Mouse (Mus musculus): Measurements from ENCODE around the gene Pmm1. TPM values are rescaled to one million over a fixed set of nuclear protein-coding genes. Genes with fewer than 3 reads are reported as not detected.
"Not testable (repeated sequence)": the region's sequence is repeated elsewhere in the genome, so short reads cannot be mapped to it uniquely, and the experiment has no call there.

Pmm1 gene
- polyA plus RNA-seq, 1 experiment from 2014 or later, result 22.6 TPM

DNA sequence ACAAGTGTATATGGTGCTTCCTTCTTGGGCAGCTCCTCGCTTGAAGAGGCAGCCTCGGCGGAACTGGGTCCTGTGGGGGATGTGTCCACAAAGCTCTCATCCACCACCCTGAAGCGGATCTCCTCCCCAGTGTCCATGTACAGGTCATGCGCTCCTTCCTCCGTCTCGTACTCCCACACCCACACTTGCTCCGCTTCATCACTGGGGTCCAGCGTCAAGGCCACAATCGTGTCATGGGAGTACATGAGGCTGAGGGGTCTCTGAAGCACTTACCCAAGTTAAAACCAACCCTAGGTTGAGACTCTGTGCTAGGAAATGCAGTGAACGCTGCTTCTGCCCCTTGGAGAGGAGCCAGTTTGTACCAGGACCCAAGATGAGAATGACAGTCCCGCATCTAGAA is 43.5 kb downstream of the Pmm1 start:
- H3K4me3 ChIP-seq (ENCODE audit: low read depth, low read length), result no peak overlapping the region
- no peaks in the 10 kb centered on the region for H3K27me3 ChIP-seq (ENCODE audit: control insufficient read depth, insufficient read depth, low read length)
- peaks cover 30% of the 10 kb centered on the region for H3K36me3 ChIP-seq (ENCODE audit: control insufficient read depth, insufficient read depth, low read length)
- H3K27ac ChIP-seq (ENCODE audit: low read depth, low read length), result no peak overlapping the region
- H3K9ac ChIP-seq (ENCODE audit: low read depth, low read length), result no peak overlapping the region
- no peaks in the 10 kb centered on the region for H3K4me1 ChIP-seq (ENCODE audit: control insufficient read depth, insufficient read depth, low read length)
- 85% methylated on average over 12 of the region's 12 CpGs for WGBS (ENCODE audit: insufficient replicate concordance)
- no peak overlapping the region for H3K4me2 ChIP-seq
- ATAC-seq (replicated peaks; ENCODE audit: insufficient number of reproducible peaks, low FRiP score, low TSS enrichment), result no peak
- H3K9me3 ChIP-seq (replicated peaks; ENCODE audit: control insufficient read depth, low read length), result no peaks in the 10 kb centered on the region

DNA sequence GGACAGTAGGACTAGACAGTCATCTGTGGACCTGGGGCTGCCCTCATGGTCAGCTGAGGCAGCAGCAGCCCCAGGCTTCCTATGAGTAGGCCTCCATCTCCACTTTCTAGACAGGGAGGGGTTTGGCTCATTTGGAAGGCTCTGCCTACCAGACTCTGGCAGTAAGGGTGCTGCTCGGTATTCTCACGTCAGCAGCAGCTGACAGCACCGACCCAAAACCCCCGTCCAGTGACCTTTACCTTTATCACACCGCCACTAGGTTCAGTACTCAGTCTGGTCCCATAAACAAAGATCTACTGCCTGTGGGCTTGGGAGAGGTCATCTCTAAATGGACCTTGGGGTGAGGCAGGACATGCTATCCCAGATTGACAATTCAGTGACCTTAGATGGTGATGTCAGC is 45.1 kb downstream of the Pmm1 start:
- H3K27ac ChIP-seq (ENCODE audit: low read depth, low read length), result no peak overlapping the region
- H3K4me2 ChIP-seq, result no peak overlapping the region
- H3K9me3 ChIP-seq (replicated peaks; ENCODE audit: control insufficient read depth, low read length), result no peaks in the 10 kb centered on the region
- ATAC-seq (replicated peaks; ENCODE audit: insufficient number of reproducible peaks, low FRiP score, low TSS enrichment), result no peak
- H3K4me1 ChIP-seq (ENCODE audit: control insufficient read depth, insufficient read depth, low read length), result no peaks in the 10 kb centered on the region
- 65% methylated on average over 5 of the region's 5 CpGs for WGBS (ENCODE audit: insufficient replicate concordance)
- no peaks in the 10 kb centered on the region for H3K27me3 ChIP-seq (ENCODE audit: control insufficient read depth, insufficient read depth, low read length)
- no peak overlapping the region for H3K9ac ChIP-seq (ENCODE audit: low read depth, low read length)
- H3K4me3 ChIP-seq (ENCODE audit: low read depth, low read length), result no peak overlapping the region
- peaks cover 31% of the 10 kb centered on the region for H3K36me3 ChIP-seq (ENCODE audit: control insufficient read depth, insufficient read depth, low read length)

DNA sequence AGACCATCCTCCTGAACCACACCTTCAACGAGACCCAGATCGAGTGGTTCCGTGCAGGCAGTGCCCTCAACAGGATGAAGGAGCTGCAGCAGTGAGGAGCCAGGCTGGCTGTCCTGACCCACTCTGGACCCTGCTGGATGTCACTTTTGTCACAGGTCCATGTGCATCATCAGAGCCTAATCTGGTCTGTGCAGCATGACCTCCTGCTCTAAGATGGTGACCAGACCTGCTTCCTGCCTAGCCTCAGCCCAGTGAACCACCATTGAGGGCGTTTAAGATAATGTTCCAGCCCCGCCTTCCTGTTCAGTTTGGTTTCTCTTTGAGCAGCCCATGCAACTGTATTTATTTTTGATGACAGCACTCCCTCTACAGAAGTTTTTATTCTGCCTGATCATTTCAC is 46.1 kb downstream of the Pmm1 start:
- Histone ChIP-seq H3K36me3 (ENCODE audit: control insufficient read depth, insufficient read depth, low read length) (peaks cover 37% of the 10 kb centered on the region), H3K4me3 (ENCODE audit: low read depth, low read length) (no peak overlapping the region), H3K4me2 (no peak overlapping the region), H3K4me1 (ENCODE audit: control insufficient read depth, insufficient read depth, low read length) (no peaks in the 10 kb centered on the region), H3K9me3 (replicated peaks; ENCODE audit: control insufficient read depth, low read length) (no peaks in the 10 kb centered on the region), H3K9ac (ENCODE audit: low read depth, low read length) (no peak overlapping the region), H3K27me3 (ENCODE audit: control insufficient read depth, insufficient read depth, low read length) (no peaks in the 10 kb centered on the region), H3K27ac (ENCODE audit: low read depth, low read length) (no peak overlapping the region)
- WGBS (ENCODE audit: insufficient replicate concordance), result 70% methylated on average over 5 of the region's 5 CpGs
- ATAC-seq (replicated peaks; ENCODE audit: insufficient number of reproducible peaks, low FRiP score, low TSS enrichment), result no peak

DNA sequence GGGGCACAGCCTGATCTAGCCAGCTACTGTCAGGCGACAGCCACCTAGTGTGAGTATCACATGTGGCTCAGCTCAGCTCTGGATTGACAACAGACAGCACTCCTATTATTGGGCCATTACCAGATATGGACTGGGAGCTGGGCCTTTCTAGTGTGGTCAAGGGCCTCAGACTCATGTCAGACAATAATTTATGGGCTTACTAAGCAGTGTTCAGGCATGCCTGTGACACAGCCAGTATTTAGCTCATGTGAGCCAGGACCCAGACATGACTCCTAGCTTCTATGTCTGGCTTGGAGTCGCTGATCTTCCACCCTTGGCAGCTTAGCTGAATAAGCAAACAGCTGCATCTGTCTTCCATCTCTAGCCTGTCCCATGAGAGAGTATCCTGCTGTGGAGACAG is 48.2 kb downstream of the Pmm1 start:
- H3K9me3 ChIP-seq (replicated peaks; ENCODE audit: control insufficient read depth, low read length), result no peaks in the 10 kb centered on the region
- no peak overlapping the region for H3K4me2 ChIP-seq
- H3K4me1 ChIP-seq (ENCODE audit: control insufficient read depth, insufficient read depth, low read length), result no peaks in the 10 kb centered on the region
- H3K36me3 ChIP-seq (ENCODE audit: control insufficient read depth, insufficient read depth, low read length), result peaks cover 46% of the 10 kb centered on the region
- no peaks in the 10 kb centered on the region for H3K27me3 ChIP-seq (ENCODE audit: control insufficient read depth, insufficient read depth, low read length)
- H3K27ac ChIP-seq (ENCODE audit: low read depth, low read length), result no peak overlapping the region
- H3K4me3 ChIP-seq (ENCODE audit: low read depth, low read length), result no peak overlapping the region
- no peak overlapping the region for H3K9ac ChIP-seq (ENCODE audit: low read depth, low read length)
- 80% methylated on average over 2 of the region's 2 CpGs for WGBS (ENCODE audit: insufficient replicate concordance)
- no peak for ATAC-seq (replicated peaks; ENCODE audit: insufficient number of reproducible peaks, low FRiP score, low TSS enrichment)

DNA sequence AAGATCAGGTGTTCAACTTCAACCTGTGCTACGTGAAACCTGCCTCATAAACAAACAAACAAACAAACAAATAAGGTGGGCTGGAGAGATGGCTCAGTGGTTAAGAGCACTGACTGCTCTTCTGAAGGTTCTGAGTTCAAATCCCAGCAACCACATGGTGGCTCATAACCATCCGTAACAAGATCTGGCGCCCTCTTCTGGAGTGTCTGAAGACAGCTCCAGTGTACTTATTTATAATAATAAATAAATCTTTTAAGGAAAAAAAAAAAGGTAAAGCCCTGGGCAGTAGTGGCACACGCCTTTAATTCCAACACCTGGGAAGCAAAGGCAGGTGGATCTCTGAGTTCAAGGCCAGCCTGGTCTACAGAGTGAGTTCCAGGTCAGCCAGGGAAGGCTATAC is 52.0 kb downstream of the Pmm1 start:
- not testable (repeated sequence) for H3K27ac ChIP-seq (ENCODE audit: low read depth, low read length); H3K4me1 ChIP-seq (ENCODE audit: control insufficient read depth, insufficient read depth, low read length); H3K27me3 ChIP-seq (ENCODE audit: control insufficient read depth, insufficient read depth, low read length); H3K9me3 ChIP-seq (replicated peaks; ENCODE audit: control insufficient read depth, low read length); ATAC-seq (replicated peaks; ENCODE audit: insufficient number of reproducible peaks, low FRiP score, low TSS enrichment); H3K4me3 ChIP-seq (ENCODE audit: low read depth, low read length); H3K4me2 ChIP-seq; H3K9ac ChIP-seq (ENCODE audit: low read depth, low read length)
- peaks cover 49% of the 10 kb centered on the region for H3K36me3 ChIP-seq (ENCODE audit: control insufficient read depth, insufficient read depth, low read length)
- WGBS (ENCODE audit: insufficient replicate concordance), result 81% methylated on average over 4 of the region's 4 CpGs

DNA sequence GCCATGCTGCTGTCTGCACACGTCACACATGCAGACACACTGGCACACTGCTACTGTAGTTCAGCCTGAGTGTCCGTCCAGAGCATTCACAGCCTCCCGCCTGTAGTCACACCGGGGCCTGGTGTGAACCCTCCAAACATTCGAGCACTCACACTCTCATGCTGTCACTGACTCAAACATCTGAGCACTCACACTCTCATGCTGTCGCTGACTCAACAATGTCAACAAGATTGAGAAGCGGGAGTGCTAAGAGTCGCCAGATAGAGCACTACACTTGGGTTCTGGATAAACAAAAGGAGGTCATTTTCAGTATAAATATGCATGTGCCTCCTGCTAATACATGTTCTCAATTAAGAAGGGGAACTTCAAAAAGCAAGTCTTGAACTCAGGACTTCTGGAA is 52.8 kb downstream of the Pmm1 start:
- ATAC-seq (replicated peaks; ENCODE audit: insufficient number of reproducible peaks, low FRiP score, low TSS enrichment), result no peak
- peaks cover 46% of the 10 kb centered on the region for H3K36me3 ChIP-seq (ENCODE audit: control insufficient read depth, insufficient read depth, low read length)

DNA sequence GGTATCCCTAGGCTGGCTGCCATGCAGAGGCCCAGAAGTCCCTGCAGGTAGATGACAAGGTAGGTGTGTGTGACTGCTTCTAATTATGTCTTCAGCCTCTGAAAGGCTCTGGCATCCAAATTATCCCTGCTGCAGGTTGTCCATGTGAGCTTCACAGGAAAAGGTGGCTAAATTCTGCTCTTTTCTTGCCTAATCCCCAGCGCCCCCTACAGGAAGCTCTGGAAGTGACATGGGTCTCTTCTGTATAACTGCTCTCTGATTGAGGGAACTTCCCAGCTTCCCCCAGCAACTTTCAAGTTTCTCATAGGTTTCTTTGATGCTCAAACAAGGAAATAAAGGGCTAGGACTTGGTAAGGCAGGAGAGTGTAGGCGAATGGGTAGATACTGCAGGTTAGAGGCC is 55.8 kb downstream of the Pmm1 start:
- no peak overlapping the region for H3K27ac ChIP-seq (ENCODE audit: low read depth, low read length)
- no peak for ATAC-seq (replicated peaks; ENCODE audit: insufficient number of reproducible peaks, low FRiP score, low TSS enrichment)
- 31% methylated on average over 2 of the region's 2 CpGs for WGBS (ENCODE audit: insufficient replicate concordance)

More for the DNA sequence above, 52.8 kb downstream of the Pmm1 start:
- Histone ChIP-seq H3K4me3 (ENCODE audit: low read depth, low read length) (no peak overlapping the region), H3K4me2 (no peak overlapping the region), H3K9me3 (replicated peaks; ENCODE audit: control insufficient read depth, low read length) (no peaks in the 10 kb centered on the region), H3K4me1 (ENCODE audit: control insufficient read depth, insufficient read depth, low read length) (no peaks in the 10 kb centered on the region), H3K9ac (ENCODE audit: low read depth, low read length) (no peak overlapping the region), H3K27me3 (ENCODE audit: control insufficient read depth, insufficient read depth, low read length) (no peaks in the 10 kb centered on the region), H3K27ac (ENCODE audit: low read depth, low read length) (no peak overlapping the region)
- WGBS (ENCODE audit: insufficient replicate concordance), result 90% methylated on average over 8 of the region's 8 CpGs

More for the DNA sequence above, 55.8 kb downstream of the Pmm1 start:
- Histone ChIP-seq H3K9ac (ENCODE audit: low read depth, low read length) (no peak overlapping the region), H3K4me3 (ENCODE audit: low read depth, low read length) (no peak overlapping the region), H3K9me3 (replicated peaks; ENCODE audit: control insufficient read depth, low read length) (no peaks in the 10 kb centered on the region), H3K4me2 (no peak overlapping the region), H3K27me3 (ENCODE audit: control insufficient read depth, insufficient read depth, low read length) (no peaks in the 10 kb centered on the region), H3K4me1 (ENCODE audit: control insufficient read depth, insufficient read depth, low read length) (no peaks in the 10 kb centered on the region), H3K36me3 (ENCODE audit: control insufficient read depth, insufficient read depth, low read length) (peaks cover 54% of the 10 kb centered on the region)

Other genes with a start within 250 kb of the Pmm1 start
- gene Zc3h7b, start 215.9 kb downstream of the Pmm1 start, polyA plus RNA-seq (2014; fragmentation: Nextera tagmentation; extraction: Ambion mirVana), result 26.9 and 36.8 TPM in 2 replicates
- gene Rangap1, start 215.4 kb downstream of the Pmm1 start, polyA plus RNA-seq (2014; fragmentation: Nextera tagmentation; extraction: Ambion mirVana), result 96.3 and 105 TPM in 2 replicates
- 15.0 and 16.3 TPM in 2 replicates for gene Tef, start 158.5 kb downstream of the Pmm1 start, polyA plus RNA-seq (2014; fragmentation: Nextera tagmentation; extraction: Ambion mirVana)
- gene Tob2, start 102.1 kb downstream of the Pmm1 start, polyA plus RNA-seq (2014; fragmentation: Nextera tagmentation; extraction: Ambion mirVana), result 9.9 and 12.1 TPM in 2 replicates
- gene Phf5a, start 89.0 kb downstream of the Pmm1 start, polyA plus RNA-seq (2014; fragmentation: Nextera tagmentation; extraction: Ambion mirVana), result 119 and 131 TPM in 2 replicates
- 398 and 483 TPM in 2 replicates for gene Aco2, start 88.6 kb downstream of the Pmm1 start, polyA plus RNA-seq (2014; fragmentation: Nextera tagmentation; extraction: Ambion mirVana)
- gene Polr3h, start 34.7 kb downstream of the Pmm1 start, polyA plus RNA-seq (2014; fragmentation: Nextera tagmentation; extraction: Ambion mirVana), result 120 and 121 TPM in 2 replicates
- 6.7 and 6.8 TPM in 2 replicates for gene Csdc2, start 24.2 kb downstream of the Pmm1 start, polyA plus RNA-seq (2014; fragmentation: Nextera tagmentation; extraction: Ambion mirVana)
- gene 1700029P11Rik, start 19.6 kb upstream of the Pmm1 start, polyA plus RNA-seq (2014; fragmentation: Nextera tagmentation; extraction: Ambion mirVana), result not detected in 2 replicates
- 80.9 and 81.0 TPM in 2 replicates for gene Xrcc6, start 26.9 kb upstream of the Pmm1 start, polyA plus RNA-seq (2014; fragmentation: Nextera tagmentation; extraction: Ambion mirVana)
- 23.8 TPM in 2 replicates for gene Desi1, start 72.9 kb upstream of the Pmm1 start, polyA plus RNA-seq (2014; fragmentation: Nextera tagmentation; extraction: Ambion mirVana)
- gene Snu13, start 86.7 kb upstream of the Pmm1 start, polyA plus RNA-seq (2014; fragmentation: Nextera tagmentation; extraction: Ambion mirVana), result 193 and 203 TPM in 2 replicates
- not detected in 2 replicates for gene 4930407I10Rik, start 98.2 kb upstream of the Pmm1 start, polyA plus RNA-seq (2014; fragmentation: Nextera tagmentation; extraction: Ambion mirVana)
- gene Mei1, start 109.1 kb upstream of the Pmm1 start, polyA plus RNA-seq (2014; fragmentation: Nextera tagmentation; extraction: Ambion mirVana), result not detected in 2 replicates
- gene Ccdc134, start 167.0 kb upstream of the Pmm1 start, polyA plus RNA-seq (2014; fragmentation: Nextera tagmentation; extraction: Ambion mirVana), result 9.5 and 9.6 TPM in 2 replicates
- gene Srebf2, start 186.3 kb upstream of the Pmm1 start, polyA plus RNA-seq (2014; fragmentation: Nextera tagmentation; extraction: Ambion mirVana), result 82.3 and 88.1 TPM in 2 replicates